Mouse (Mus musculus): ENCODE measurements around the gene Smarca2. TPM values are rescaled to one million over a fixed set of nuclear protein-coding genes. Genes with fewer than 3 reads are reported as not detected.
"Not testable (repeated sequence)": the region's sequence is repeated elsewhere in the genome, so short reads cannot be mapped to it uniquely, and the experiment has no call there.

Gene Smarca2
- polyA plus RNA-seq, 1 experiment from 2014 or later, result 25.5 TPM

GRCm38 (mm10) chr19:26716217-26716616 is 111.4 kb downstream of the Smarca2 start:
- no peak for DNase-seq (ENCODE audit: low spot score)
- Histone ChIP-seq H3K36me3 (no peaks in the 10 kb centered on the region), H3K4me1 (replicated peaks) (no peaks in the 10 kb centered on the region), H3K9me3 (no peaks in the 10 kb centered on the region), H3K27me3 (ENCODE audit: insufficient read depth, poor library complexity, severe bottlenecking) (no peaks in the 10 kb centered on the region; the same call in 1 of the 2 replicates), H3K27ac (no peak overlapping the region), H3K4me3 (no peak overlapping the region)
- 80% methylated on average over 9 of the region's 9 CpGs for WGBS

- Histone ChIP-seq H3K27ac (no peak overlapping the region), H3K9me3 (no peaks in the 10 kb centered on the region), H3K4me1 (replicated peaks) (no peaks in the 10 kb centered on the region), H3K27me3 (ENCODE audit: insufficient read depth, poor library complexity, severe bottlenecking) (no peaks in the 10 kb centered on the region; the same call in 1 of the 2 replicates), H3K4me3 (no peak overlapping the region), H3K36me3 (no peaks in the 10 kb centered on the region)
- 38% methylated on average over 6 of the region's 6 CpGs for WGBS
- DNase-seq (ENCODE audit: low spot score), result no peak
Measured at GRCm38 (mm10) chr19:26718221-26718620, 113.4 kb downstream of the Smarca2 start.

GRCm38 (mm10) chr19:26719161-26719560 is 114.3 kb downstream of the Smarca2 start:
- Histone ChIP-seq H3K36me3 (no peaks in the 10 kb centered on the region), H3K27ac (no peak overlapping the region), H3K4me1 (replicated peaks) (no peaks in the 10 kb centered on the region), H3K9me3 (no peaks in the 10 kb centered on the region), H3K4me3 (no peak overlapping the region), H3K27me3 (ENCODE audit: insufficient read depth, poor library complexity, severe bottlenecking) (no peaks in the 10 kb centered on the region; the same call in 1 of the 2 replicates)
- DNase-seq (ENCODE audit: low spot score), result no peak
- 94% methylated on average over 7 of the region's 7 CpGs for WGBS

- Histone ChIP-seq H3K4me1 (replicated peaks) (no peaks in the 10 kb centered on the region), H3K27me3 (ENCODE audit: insufficient read depth, poor library complexity, severe bottlenecking) (no peaks in the 10 kb centered on the region; the same call in 1 of the 2 replicates), H3K27ac (no peak overlapping the region), H3K9me3 (no peaks in the 10 kb centered on the region), H3K36me3 (no peaks in the 10 kb centered on the region), H3K4me3 (no peak overlapping the region)
- WGBS, result 91% methylated on average over 6 of the region's 6 CpGs
- DNase-seq (ENCODE audit: low spot score), result no peak
Measured at GRCm38 (mm10) chr19:26721741-26722140, 116.9 kb downstream of the Smarca2 start.

GRCm38 (mm10) chr19:26723899-26724298 is 119.0 kb downstream of the Smarca2 start:
- 88% methylated on average over 11 of the region's 11 CpGs for WGBS
- no peak for DNase-seq (ENCODE audit: low spot score)
- H3K36me3 ChIP-seq, result no peaks in the 10 kb centered on the region
- no peaks in the 10 kb centered on the region for H3K27me3 ChIP-seq (ENCODE audit: insufficient read depth, poor library complexity, severe bottlenecking)
- H3K27ac ChIP-seq, result no peak overlapping the region
- no peaks in the 10 kb centered on the region for H3K9me3 ChIP-seq
- H3K4me3 ChIP-seq, result no peak overlapping the region
- no peaks in the 10 kb centered on the region for H3K4me1 ChIP-seq (replicated peaks)

- Histone ChIP-seq H3K4me3 (no peak overlapping the region), H3K9me3 (no peaks in the 10 kb centered on the region), H3K36me3 (no peaks in the 10 kb centered on the region), H3K27me3 (ENCODE audit: insufficient read depth, poor library complexity, severe bottlenecking) (no peaks in the 10 kb centered on the region), H3K27ac (no peak overlapping the region), H3K4me1 (replicated peaks) (no peaks in the 10 kb centered on the region)
- 89% methylated on average over 3 of the region's 3 CpGs for WGBS
- DNase-seq (ENCODE audit: low spot score), result no peak
Measured at GRCm38 (mm10) chr19:26724626-26725025, 119.8 kb downstream of the Smarca2 start.

- no peaks in the 10 kb centered on the region for H3K36me3 ChIP-seq
- no peak for DNase-seq (ENCODE audit: low spot score)
- 69% methylated on average over 9 of the region's 9 CpGs for WGBS
Measured at GRCm38 (mm10) chr19:26727796-26728195, 122.9 kb downstream of the Smarca2 start.

GRCm38 (mm10) chr19:26730486-26730885 is 125.6 kb downstream of the Smarca2 start:
- H3K9me3 ChIP-seq, result no peaks in the 10 kb centered on the region
- no peaks in the 10 kb centered on the region for H3K27me3 ChIP-seq (ENCODE audit: insufficient read depth, poor library complexity, severe bottlenecking)
- WGBS, result 73% methylated on average over 9 of the region's 9 CpGs
- DNase-seq (ENCODE audit: low spot score), result no peak
- H3K4me3 ChIP-seq, result no peak overlapping the region
- peaks cover 14% of the 10 kb centered on the region for H3K4me1 ChIP-seq (replicated peaks)
- no peaks in the 10 kb centered on the region for H3K36me3 ChIP-seq
- H3K27ac ChIP-seq, result no peak overlapping the region

More at GRCm38 (mm10) chr19:26727796-26728195, 122.9 kb downstream of the Smarca2 start:
- Histone ChIP-seq H3K9me3 (no peaks in the 10 kb centered on the region), H3K27ac (no peak overlapping the region), H3K4me3 (no peak overlapping the region), H3K27me3 (ENCODE audit: insufficient read depth, poor library complexity, severe bottlenecking) (no peaks in the 10 kb centered on the region), H3K4me1 (replicated peaks) (no peaks in the 10 kb centered on the region)

- Histone ChIP-seq H3K27ac (no peak overlapping the region), H3K4me1 (replicated peaks) (peaks cover 14% of the 10 kb centered on the region), H3K36me3 (no peaks in the 10 kb centered on the region), H3K9me3 (no peaks in the 10 kb centered on the region), H3K4me3 (no peak overlapping the region), H3K27me3 (ENCODE audit: insufficient read depth, poor library complexity, severe bottlenecking) (no peaks in the 10 kb centered on the region)
- 93% methylated on average over 4 of the region's 4 CpGs for WGBS
- DNase-seq (ENCODE audit: low spot score), result no peak
Measured at GRCm38 (mm10) chr19:26731121-26731520, 126.3 kb downstream of the Smarca2 start.

GRCm38 (mm10) chr19:26731809-26732208 is 127.0 kb downstream of the Smarca2 start:
- 9% methylated on average over 4 of the region's 4 CpGs for WGBS
- no peaks in the 10 kb centered on the region for H3K36me3 ChIP-seq
- no peak overlapping the region for H3K27ac ChIP-seq
- peaks cover 14% of the 10 kb centered on the region for H3K4me1 ChIP-seq (replicated peaks)
- H3K27me3 ChIP-seq (ENCODE audit: insufficient read depth, poor library complexity, severe bottlenecking), result no peaks in the 10 kb centered on the region
- no peak overlapping the region for H3K4me3 ChIP-seq
- DNase-seq (ENCODE audit: low spot score), result peak; percentile 18
- H3K9me3 ChIP-seq, result no peaks in the 10 kb centered on the region

- Histone ChIP-seq H3K4me1 (replicated peaks) (peaks cover 14% of the 10 kb centered on the region), H3K27me3 (ENCODE audit: insufficient read depth, poor library complexity, severe bottlenecking) (no peaks in the 10 kb centered on the region), H3K9me3 (no peaks in the 10 kb centered on the region), H3K36me3 (no peaks in the 10 kb centered on the region), H3K4me3 (no peak overlapping the region), H3K27ac (no peak overlapping the region)
- no peak for DNase-seq (ENCODE audit: low spot score)
- WGBS, result 51% methylated on average over 2 of the region's 2 CpGs
Measured at GRCm38 (mm10) chr19:26733055-26733454, 128.2 kb downstream of the Smarca2 start.

- peaks cover 14% of the 10 kb centered on the region for H3K4me1 ChIP-seq (replicated peaks)
- H3K36me3 ChIP-seq, result no peaks in the 10 kb centered on the region
- H3K27me3 ChIP-seq (ENCODE audit: insufficient read depth, poor library complexity, severe bottlenecking), result no peaks in the 10 kb centered on the region
- H3K9me3 ChIP-seq, result no peaks in the 10 kb centered on the region
- H3K27ac ChIP-seq, result 0 out of 2 replicates have a peak overlapping the region, but pooled peaks have one; percentile 24
- WGBS, result 68% methylated on average over 7 of the region's 7 CpGs
- DNase-seq (ENCODE audit: low spot score), result no peak
- H3K4me3 ChIP-seq, result no peak overlapping the region
Measured at GRCm38 (mm10) chr19:26733546-26734100, 128.8 kb downstream of the Smarca2 start.

GRCm38 (mm10) chr19:26734704-26735109 is 129.9 kb downstream of the Smarca2 start:
- 85% methylated on average over 10 of the region's 10 CpGs for WGBS
- no peaks in the 10 kb centered on the region for H3K9me3 ChIP-seq
- H3K27me3 ChIP-seq (ENCODE audit: insufficient read depth, poor library complexity, severe bottlenecking), result no peaks in the 10 kb centered on the region
- H3K27ac ChIP-seq, result no peak overlapping the region
- DNase-seq (ENCODE audit: low spot score), result no peak
- no peaks in the 10 kb centered on the region for H3K36me3 ChIP-seq
- no peak overlapping the region for H3K4me3 ChIP-seq
- peaks cover 14% of the 10 kb centered on the region for H3K4me1 ChIP-seq (replicated peaks)

GRCm38 (mm10) chr19:26745021-26745420 is 140.2 kb downstream of the Smarca2 start:
- 93% methylated on average over 4 of the region's 4 CpGs for WGBS
- not testable (repeated sequence) for H3K27ac ChIP-seq; DNase-seq (ENCODE audit: low spot score)

More at GRCm38 (mm10) chr19:26745021-26745420, 140.2 kb downstream of the Smarca2 start:
- peaks cover 26% of the 10 kb centered on the region for H3K4me1 ChIP-seq (replicated peaks)
- not testable (repeated sequence) for H3K9me3 ChIP-seq; H3K4me3 ChIP-seq; H3K27me3 ChIP-seq (ENCODE audit: insufficient read depth, poor library complexity, severe bottlenecking); H3K36me3 ChIP-seq

Measured in hindbrain, embryonic 10.5 days (tissue).